Mouse (Mus musculus): ENCODE results near the gene Gm4216. TPM values are rescaled to one million over a fixed set of nuclear protein-coding genes. Genes with fewer than 3 reads are reported as not detected.
"Not testable (repeated sequence)": the region's sequence is repeated elsewhere in the genome, so short reads cannot be mapped to it uniquely, and the experiment has no call there.

The Gm4216 gene
- not detected for polyA plus RNA-seq (2012; fragmentation: generic; extraction: Trizol)
- long read RNA-seq, experiment 1: 0 reads
- long read RNA-seq, experiment 2: 0 reads

- H3K79me2 ChIP-seq (ENCODE audit: control insufficient read depth, insufficient read depth); H3K4me3 ChIP-seq (ENCODE audit: insufficient read depth, poor library complexity, severe bottlenecking); H3K79me3 ChIP-seq (ENCODE audit: low read depth): not testable (repeated sequence)
These were observed at the start of gene Gm4216 for GRCm38 (mm10) chr7:23019823-23020222. Gene Gm4216 (minus strand): TSS chr7:23019923.

GRCm38 (mm10) chr7:23067356-23067755 lies 47.6 kb upstream of the Gm4216 start, which contains the start of gene Gm8720:
Gene Gm8720 (minus strand): TSS chr7:23067456.
- H3K36me3 ChIP-seq (ENCODE audit: control insufficient read depth, insufficient read depth); H3K79me3 ChIP-seq (ENCODE audit: low read depth); H3K4me3 ChIP-seq (ENCODE audit: insufficient read depth, poor library complexity, severe bottlenecking); H3K27me3 ChIP-seq (ENCODE audit: control insufficient read depth, insufficient read depth, insufficient read length); H3ac ChIP-seq (ENCODE audit: control insufficient read depth, insufficient read length, low read depth); H3K79me2 ChIP-seq (ENCODE audit: control insufficient read depth, insufficient read depth): not testable (repeated sequence)

More at GRCm38 (mm10) chr7:23019823-23020222, at the start of gene Gm4216:
- H3K27me3 ChIP-seq (ENCODE audit: control insufficient read depth, insufficient read depth, insufficient read length); H3ac ChIP-seq (ENCODE audit: control insufficient read depth, insufficient read length, low read depth); H3K36me3 ChIP-seq (ENCODE audit: control insufficient read depth, insufficient read depth): not testable (repeated sequence)

- not testable (repeated sequence) for H3K79me2 ChIP-seq (ENCODE audit: control insufficient read depth, insufficient read depth); H3K4me3 ChIP-seq (ENCODE audit: insufficient read depth, poor library complexity, severe bottlenecking); H3ac ChIP-seq (ENCODE audit: control insufficient read depth, insufficient read length, low read depth)
These were observed 35.5 kb upstream of the Gm4216 start, which contains the start of gene Vmn1r163 for GRCm38 (mm10) chr7:23055240-23055639. Gene Vmn1r163 (plus strand): TSS chr7:23055540.

GRCm38 (mm10) chr7:22984573-22984972 lies 35.1 kb downstream of the Gm4216 start, which contains the start of gene Gm4214:
Gene Gm4214 (minus strand): TSS chr7:22984673.
- not testable (repeated sequence) for H3K79me2 ChIP-seq (ENCODE audit: control insufficient read depth, insufficient read depth)

More at GRCm38 (mm10) chr7:23055240-23055639, 35.5 kb upstream of the Gm4216 start, which contains the start of gene Vmn1r163:
- H3K36me3 ChIP-seq (ENCODE audit: control insufficient read depth, insufficient read depth); H3K27me3 ChIP-seq (ENCODE audit: control insufficient read depth, insufficient read depth, insufficient read length); H3K79me3 ChIP-seq (ENCODE audit: low read depth): not testable (repeated sequence)

More at GRCm38 (mm10) chr7:22984573-22984972, 35.1 kb downstream of the Gm4216 start, which contains the start of gene Gm4214:
- H3ac ChIP-seq (ENCODE audit: control insufficient read depth, insufficient read length, low read depth); H3K4me3 ChIP-seq (ENCODE audit: insufficient read depth, poor library complexity, severe bottlenecking); H3K27me3 ChIP-seq (ENCODE audit: control insufficient read depth, insufficient read depth, insufficient read length); H3K36me3 ChIP-seq (ENCODE audit: control insufficient read depth, insufficient read depth); H3K79me3 ChIP-seq (ENCODE audit: low read depth): not testable (repeated sequence)

Other genes with a start within 250 kb of the Gm4216 start
- not detected for gene Vmn1r158, start 229.1 kb downstream of the Gm4216 start, polyA plus RNA-seq (2012; fragmentation: generic; extraction: Trizol)
- not detected for gene Vmn1r159, start 176.3 kb downstream of the Gm4216 start, polyA plus RNA-seq (2012; fragmentation: generic; extraction: Trizol)
- not detected for gene Vmn1r160, start 148.7 kb downstream of the Gm4216 start, polyA plus RNA-seq (2012; fragmentation: generic; extraction: Trizol)
- not detected for gene Gm4214, start 35.2 kb downstream of the Gm4216 start, polyA plus RNA-seq (2012; fragmentation: generic; extraction: Trizol)
- not detected for gene Vmn1r163, start 35.6 kb upstream of the Gm4216 start, polyA plus RNA-seq (2012; fragmentation: generic; extraction: Trizol)
- not detected for gene Gm8720, start 47.5 kb upstream of the Gm4216 start, polyA plus RNA-seq (2012; fragmentation: generic; extraction: Trizol)
- gene Gm10662, start 124.6 kb upstream of the Gm4216 start, polyA plus RNA-seq (2012; fragmentation: generic; extraction: Trizol): not detected
- gene Vmn1r165, start 197.4 kb upstream of the Gm4216 start, polyA plus RNA-seq (2012; fragmentation: generic; extraction: Trizol): not detected
- gene Vmn1r166, start 231.8 kb upstream of the Gm4216 start, polyA plus RNA-seq (2012; fragmentation: generic; extraction: Trizol): not detected